Mouse (Mus musculus): ENCODE measurements at regions not wholly inside any gene's neighbourhood (a gene's known extent, or its start where the extent isn't known, plus 50 kb on each side); places are given as distances from the start of the nearest gene placed in this dataset.

DNA sequence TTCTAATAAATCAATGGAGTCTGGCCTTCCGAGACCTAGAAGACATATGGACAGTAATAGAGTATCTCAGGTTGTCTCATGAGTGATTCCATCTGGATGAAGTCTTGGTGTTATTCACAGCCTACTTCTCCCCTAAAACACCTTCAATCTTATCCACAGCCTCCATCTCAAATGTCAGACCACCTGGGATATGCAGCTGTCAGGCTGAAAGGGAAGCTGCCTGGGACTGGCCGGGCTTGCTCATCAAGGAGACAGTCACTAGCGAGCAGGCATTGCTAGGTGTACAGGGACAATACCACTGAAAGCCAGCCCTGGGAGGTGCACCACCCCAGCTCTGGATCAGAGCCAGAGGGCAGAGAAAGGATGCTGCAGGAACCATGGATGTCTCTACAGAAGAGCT lies 676.4 kb upstream of the Zeb2 start:
- DNase-seq (ENCODE audit: low read depth, low spot score) = no peak
- Histone ChIP-seq H3K36me3 (ENCODE audit: control insufficient read depth in 1 of 2, insufficient read depth in 2 of 2, low read length in 2 of 2) (no peaks in the 10 kb centered on the region), H3K27ac (ENCODE audit: control insufficient read depth, low read depth, low read length) (no peak overlapping the region), H3K9me3 (replicated peaks; ENCODE audit: insufficient read depth, low read length) (no peaks in the 10 kb centered on the region), H3K4me3 (ENCODE audit: control insufficient read depth in 1 of 2, insufficient read depth in 1 of 2, low read depth in 2 of 2, low read length in 2 of 2) (no peak overlapping the region), H3K4me1 (ENCODE audit: control insufficient read depth in 1 of 2, insufficient read depth in 2 of 2, low read length in 2 of 2) (no peaks in the 10 kb centered on the region), H3K79me2 (ENCODE audit: control insufficient read depth, insufficient read depth, low read length, poor library complexity) (no peaks in the 10 kb centered on the region), H3K27me3 (ENCODE audit: control insufficient read depth in 1 of 2, insufficient read depth in 2 of 2, low read length in 2 of 2) (no peaks in the 10 kb centered on the region), H3K9ac (ENCODE audit: control insufficient read depth, low read depth, low read length, poor library complexity, severe bottlenecking) (no peak overlapping the region)
- TF ChIP-seq POLR2AphosphoS5 (IDR thresholded peaks at IDR 0.05; ENCODE audit: borderline replicate concordance, low read depth, low read length) (no peak), BHLHE40 (IDR thresholded peaks at IDR 0.05; ENCODE audit: borderline replicate concordance, low read depth, low read length) (no peak), JUND (IDR thresholded peaks at IDR 0.05; ENCODE audit: low read depth, low read length) (no peak), KAT2A (conservative IDR thresholded peaks at IDR 0.05; ENCODE audit: low read depth, low read length) (no peak), RAD21 (IDR thresholded peaks at IDR 0.05; ENCODE audit: low read depth, low read length) (no peak), ETS1 (IDR thresholded peaks at IDR 0.05; ENCODE audit: low read depth, low read length) (no peak), MAFK (IDR thresholded peaks at IDR 0.05; ENCODE audit: borderline replicate concordance, low read depth, low read length) (no peak), MEF2A (IDR thresholded peaks at IDR 0.05; ENCODE audit: extremely low read depth, insufficient replicate concordance, low read depth, low read length, poor library complexity, severe bottlenecking) (no peak), CHD2 (IDR thresholded peaks at IDR 0.05; ENCODE audit: low read length) (no peak), ZMIZ1 (IDR thresholded peaks at IDR 0.05; ENCODE audit: low read depth, low read length) (no peak), HCFC1 (IDR thresholded peaks at IDR 0.05; ENCODE audit: low read depth, low read length) (no peak), ELF1 (IDR thresholded peaks at IDR 0.05; ENCODE audit: low read depth, low read length) (no peak), EP300 (IDR thresholded peaks at IDR 0.05; ENCODE audit: low read depth in 1 of 2, low read length in 2 of 2) (no peak), TCF12 (IDR thresholded peaks at IDR 0.05; ENCODE audit: low read depth, low read length) (no peak), TAL1 (IDR thresholded peaks at IDR 0.05; ENCODE audit: low read length) (no peak)

DNA sequence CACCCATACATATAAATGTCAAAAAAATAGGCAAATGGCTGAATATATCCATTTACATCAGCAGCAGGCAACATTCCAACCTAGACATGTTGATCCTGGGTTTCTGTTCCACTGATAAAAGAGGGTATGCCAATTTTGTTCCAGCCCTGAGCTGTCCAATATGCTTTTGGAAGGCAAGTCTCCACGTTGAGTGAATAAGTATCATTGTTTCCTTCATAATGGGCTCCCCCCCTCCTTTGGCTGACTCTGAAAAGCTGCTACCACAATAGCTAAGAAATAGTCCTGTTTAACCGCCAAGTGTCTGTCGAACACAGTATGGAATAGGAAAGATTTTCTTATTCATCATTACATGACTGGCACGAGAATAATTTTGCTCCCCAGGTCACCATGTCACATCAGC lies 672.5 kb upstream of the Zeb2 start:
- Histone ChIP-seq H3K36me3 (ENCODE audit: control insufficient read depth in 1 of 2, insufficient read depth in 2 of 2, low read length in 2 of 2) (no peaks in the 10 kb centered on the region), H3K9ac (ENCODE audit: control insufficient read depth, low read depth, low read length, poor library complexity, severe bottlenecking) (no peak overlapping the region), H3K27ac (ENCODE audit: control insufficient read depth, low read depth, low read length) (no peak overlapping the region), H3K4me3 (ENCODE audit: control insufficient read depth in 1 of 2, insufficient read depth in 1 of 2, low read depth in 2 of 2, low read length in 2 of 2) (no peak overlapping the region), H3K9me3 (replicated peaks; ENCODE audit: insufficient read depth, low read length) (no peaks in the 10 kb centered on the region), H3K79me2 (ENCODE audit: control insufficient read depth, insufficient read depth, low read length, poor library complexity) (no peaks in the 10 kb centered on the region), H3K27me3 (ENCODE audit: control insufficient read depth in 1 of 2, insufficient read depth in 2 of 2, low read length in 2 of 2) (no peaks in the 10 kb centered on the region), H3K4me1 (ENCODE audit: control insufficient read depth in 1 of 2, insufficient read depth in 2 of 2, low read length in 2 of 2) (no peaks in the 10 kb centered on the region)
- TF ChIP-seq MAZ (IDR thresholded peaks at IDR 0.05; ENCODE audit: low read depth, low read length) = no peak
- no peak for TF ChIP-seq NRF1 (IDR thresholded peaks at IDR 0.05; ENCODE audit: insufficient read depth, low read depth, low read length, poor library complexity, severe bottlenecking)
- no peak for TF ChIP-seq RCOR1 (IDR thresholded peaks at IDR 0.05; ENCODE audit: low read depth, low read length)
- no peak for TF ChIP-seq USF1 (IDR thresholded peaks at IDR 0.05; ENCODE audit: low read depth, low read length)
- no peak for TF ChIP-seq BHLHE40 (IDR thresholded peaks at IDR 0.05; ENCODE audit: borderline replicate concordance, low read depth, low read length)
- no peak for DNase-seq (ENCODE audit: low read depth, low spot score)
